Mouse (Mus musculus): ENCODE measurements around the gene Syna. TPM values are rescaled to one million over a fixed set of nuclear protein-coding genes. Genes with fewer than 3 reads are reported as not detected.

Gene Syna
- total RNA-seq, 4 experiments from 2014 or later, result 0.17 to 0.19 TPM; not detected in 2

DNA sequence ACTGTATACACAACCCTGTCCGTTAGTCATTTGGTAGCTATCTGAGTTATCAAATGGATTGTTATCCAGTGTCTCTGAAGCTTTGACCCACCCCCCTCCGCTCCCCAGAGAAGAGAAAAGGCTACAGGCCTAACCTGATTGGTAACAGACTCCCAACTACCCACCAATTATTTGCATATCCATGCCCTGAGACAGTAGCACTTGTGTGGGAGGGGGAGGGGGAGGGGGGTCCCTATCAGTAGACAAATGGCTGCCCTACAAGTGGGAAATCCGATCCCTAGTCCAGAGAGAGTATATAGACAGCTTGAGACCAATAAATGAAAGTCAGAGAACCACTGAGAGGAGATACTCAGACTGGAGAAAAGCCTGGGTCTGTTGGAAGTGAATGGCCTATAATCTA lies 8.1 kb upstream of the Syna start:
- DNase-seq (ENCODE audit: low spot score in 2 of 2), result no peak

DNA sequence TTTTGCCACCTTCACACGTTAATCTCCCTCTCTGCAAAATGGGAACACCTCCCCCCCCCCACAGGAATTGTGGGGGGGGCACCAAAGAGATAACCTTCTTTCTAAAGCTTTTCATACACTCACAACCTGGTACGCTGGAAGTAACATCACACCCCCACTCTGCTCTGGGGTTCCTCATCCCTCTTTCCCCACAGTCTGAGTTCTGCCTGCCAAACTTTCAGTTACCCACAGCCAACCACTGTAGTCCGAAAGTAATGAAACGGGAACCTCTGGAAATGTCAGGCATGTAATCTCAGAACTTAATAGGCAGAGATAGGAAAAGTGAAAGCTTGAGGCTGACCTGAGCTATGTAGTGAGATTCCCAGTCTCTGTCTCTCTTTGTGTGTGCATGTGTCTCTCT lies 7.5 kb upstream of the Syna start:
- DNase-seq (ENCODE audit: low spot score in 2 of 2), result no peak

DNA sequence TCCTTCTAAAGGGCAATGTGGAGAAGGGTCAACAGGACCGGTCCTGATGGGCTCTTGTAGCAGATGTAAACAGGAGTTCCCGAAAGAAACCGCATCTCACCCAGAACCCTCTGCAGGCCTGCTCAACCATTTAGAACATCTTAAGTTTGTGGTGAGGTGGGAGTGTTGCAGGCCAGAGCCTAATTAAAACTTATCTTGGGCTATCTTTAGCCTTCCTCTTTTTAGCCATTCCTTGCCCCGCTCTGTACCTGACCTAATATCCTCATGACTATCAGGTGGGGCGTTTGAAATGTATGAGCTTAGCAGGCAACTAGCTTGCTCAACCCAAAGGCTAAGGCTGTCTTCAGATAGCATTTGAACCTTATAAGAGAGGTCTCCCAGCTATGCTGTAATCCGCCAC lies 5.7 kb upstream of the Syna start:
- no peak for DNase-seq (ENCODE audit: low spot score in 2 of 2)

DNA sequence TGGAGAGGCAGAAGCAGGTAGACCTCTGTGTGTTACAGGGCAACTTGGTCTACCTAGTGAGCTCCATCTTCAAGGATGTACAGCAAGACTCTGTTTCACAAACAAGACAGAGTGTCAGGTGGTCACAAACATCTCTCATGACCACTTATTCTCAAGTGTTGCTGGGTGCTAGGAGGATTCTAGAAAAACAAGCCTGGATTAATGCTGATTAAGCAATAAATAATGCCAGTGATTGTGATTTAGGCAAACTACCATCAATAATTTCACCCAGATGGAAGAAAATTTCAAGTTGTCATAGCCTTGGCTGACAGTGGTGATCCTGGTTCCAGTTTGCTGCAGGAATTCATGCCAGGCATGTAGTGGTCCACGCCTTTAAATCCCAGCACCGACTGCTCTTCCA lies 4.3 kb upstream of the Syna start:
- DNase-seq (ENCODE audit: low spot score in 2 of 2), result no peak

DNA sequence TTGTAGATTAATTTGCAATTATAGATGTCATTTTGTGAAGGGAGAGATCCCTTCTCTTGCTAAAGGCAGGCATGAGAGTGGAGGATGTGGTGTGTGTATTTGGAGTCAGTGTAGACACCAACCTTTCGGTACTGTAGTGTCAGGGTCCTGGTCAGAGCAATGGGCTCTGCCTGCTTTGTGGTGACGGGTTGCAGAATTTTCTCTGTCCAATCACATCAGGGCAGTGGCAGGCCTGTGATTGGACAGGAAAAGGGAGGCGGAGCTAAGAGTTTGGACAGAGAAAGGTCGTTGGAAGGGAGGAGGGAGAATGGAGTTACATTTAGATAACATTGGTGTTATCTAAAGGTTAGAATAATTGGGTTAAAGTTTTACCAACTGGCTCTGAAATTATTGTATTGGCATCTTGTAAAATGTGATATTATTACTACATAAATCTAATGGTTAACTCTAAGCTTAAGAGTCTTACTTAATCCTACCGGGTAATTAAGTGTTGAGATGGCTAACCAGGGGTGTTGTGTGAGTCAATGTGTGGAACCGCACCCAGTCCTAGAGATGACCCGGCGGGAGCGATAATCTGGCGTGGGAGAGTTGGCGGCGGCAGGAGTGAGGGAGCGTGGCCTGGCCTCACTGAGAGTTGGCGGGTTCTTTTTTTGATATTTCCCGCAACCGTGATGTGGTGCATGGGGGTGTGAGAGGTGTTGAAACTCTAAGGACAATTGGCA lies 640 bp upstream of the Syna start:
- DNase-seq (ENCODE audit: low spot score in 2 of 2), result no peak

DNA sequence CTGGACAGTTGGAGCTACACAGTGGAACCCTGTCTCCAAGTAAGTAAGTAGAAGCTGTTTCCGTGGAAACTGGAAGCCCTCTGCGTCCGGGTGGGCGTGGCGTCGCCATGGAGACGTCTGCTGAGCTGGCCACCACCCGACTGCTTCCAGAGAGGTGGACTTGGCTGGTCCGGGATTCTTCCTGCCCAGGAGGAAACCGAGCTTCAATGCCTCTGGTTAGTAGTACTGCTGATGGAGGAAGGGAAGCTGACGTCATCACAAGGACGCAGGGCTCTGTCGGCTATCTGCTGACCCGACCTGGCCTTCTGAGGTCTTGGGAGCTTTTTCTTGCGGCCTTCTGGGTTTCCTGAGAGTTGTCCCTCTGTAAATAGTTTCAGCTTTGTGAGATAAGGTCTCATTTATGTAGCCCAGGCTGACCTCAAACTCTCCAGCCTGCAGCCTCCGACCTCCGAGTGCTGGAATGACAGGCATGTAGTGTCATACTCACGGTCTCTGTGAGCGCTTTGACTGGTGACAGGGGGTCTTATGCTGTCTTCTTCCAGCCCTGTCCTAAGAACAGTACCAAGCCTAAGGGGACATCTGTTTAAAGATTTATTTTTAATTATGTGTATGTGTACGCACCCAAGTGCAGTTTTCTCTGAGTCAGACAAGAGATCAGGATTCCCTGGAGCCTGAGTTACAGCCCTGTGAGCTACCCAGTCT lies 4.4 kb downstream of the Syna start:
- peak; percentile 54 to 83 for DNase-seq (ENCODE audit: low spot score in 2 of 2)

DNA sequence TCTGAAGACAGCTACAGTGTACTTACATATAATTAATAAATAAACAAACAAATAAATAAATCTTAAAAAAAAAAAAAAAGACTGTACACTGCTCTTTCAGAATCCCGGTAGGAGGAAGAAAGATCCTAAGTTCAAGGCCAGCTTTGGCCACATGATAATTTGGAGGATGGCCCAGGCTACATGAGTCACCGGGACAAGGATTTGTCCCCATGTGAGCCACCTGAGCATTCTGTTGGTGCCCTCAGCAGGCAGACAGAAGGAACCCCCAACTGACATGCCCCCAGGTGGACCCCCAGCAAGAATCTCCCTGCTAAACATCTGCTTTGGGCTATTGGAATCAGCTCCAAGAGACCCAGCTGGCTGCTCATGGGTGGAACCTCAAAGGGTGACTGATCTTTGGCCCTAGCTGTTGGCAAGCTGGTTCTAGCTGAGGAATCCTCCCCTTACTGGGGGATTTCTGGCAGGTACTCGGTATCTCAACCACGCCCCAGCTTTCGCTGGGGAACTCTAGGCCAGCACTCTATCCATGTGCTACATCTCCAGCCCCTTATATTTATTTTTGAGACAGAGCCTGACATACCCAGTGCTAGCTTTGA lies 5.9 kb downstream of the Syna start:
- DNase-seq (ENCODE audit: low spot score in 2 of 2), result no peak

DNA sequence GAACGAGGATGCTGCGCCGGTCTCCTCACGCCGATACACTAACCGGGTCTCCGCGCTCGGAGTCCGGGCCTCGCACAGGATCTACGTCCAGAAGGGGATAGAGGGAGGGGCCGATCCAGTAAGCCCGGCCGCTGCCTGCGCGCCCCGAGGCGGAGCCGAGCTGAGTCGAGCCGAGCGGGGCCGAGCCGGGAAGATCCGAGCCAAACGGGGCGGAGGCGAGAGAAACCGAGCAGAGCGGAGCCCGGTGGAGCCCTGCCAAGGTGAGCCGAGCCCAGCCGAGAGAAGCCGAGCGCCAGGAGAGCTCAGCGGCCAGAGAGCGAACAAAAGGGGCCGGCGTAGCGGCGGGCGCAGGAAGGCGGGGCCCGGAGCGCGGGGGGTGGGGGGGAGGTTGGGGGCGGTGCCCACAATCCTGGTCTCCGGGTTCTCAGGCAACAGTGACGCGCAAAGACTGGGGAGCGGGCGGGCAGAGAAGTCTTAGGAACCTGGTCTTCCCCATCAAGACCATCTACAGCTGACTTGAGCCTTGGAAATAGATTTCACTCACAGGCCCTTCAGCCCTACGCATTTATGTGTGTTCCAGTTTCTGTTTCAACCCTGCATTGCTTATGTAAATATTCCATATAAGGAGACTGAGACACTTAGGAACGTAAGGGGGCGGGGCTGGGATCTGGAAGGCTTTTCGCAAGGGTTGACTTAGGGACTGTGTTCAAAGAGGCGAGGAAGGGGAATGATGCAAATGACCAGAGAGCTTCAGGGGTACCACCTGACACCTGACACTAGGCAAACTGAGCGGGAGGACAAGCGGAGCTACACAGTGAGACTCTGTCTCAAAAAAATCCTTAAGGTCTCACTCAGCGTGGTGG lies 7.6 kb downstream of the Syna start, which contains the start of gene Clip2:
Clip2 (minus strand) TSS at position 325 of the 863 bp plus-strand sequence.
- peak; percentile 94 to 97 for DNase-seq (ENCODE audit: low spot score in 2 of 2)

DNA sequence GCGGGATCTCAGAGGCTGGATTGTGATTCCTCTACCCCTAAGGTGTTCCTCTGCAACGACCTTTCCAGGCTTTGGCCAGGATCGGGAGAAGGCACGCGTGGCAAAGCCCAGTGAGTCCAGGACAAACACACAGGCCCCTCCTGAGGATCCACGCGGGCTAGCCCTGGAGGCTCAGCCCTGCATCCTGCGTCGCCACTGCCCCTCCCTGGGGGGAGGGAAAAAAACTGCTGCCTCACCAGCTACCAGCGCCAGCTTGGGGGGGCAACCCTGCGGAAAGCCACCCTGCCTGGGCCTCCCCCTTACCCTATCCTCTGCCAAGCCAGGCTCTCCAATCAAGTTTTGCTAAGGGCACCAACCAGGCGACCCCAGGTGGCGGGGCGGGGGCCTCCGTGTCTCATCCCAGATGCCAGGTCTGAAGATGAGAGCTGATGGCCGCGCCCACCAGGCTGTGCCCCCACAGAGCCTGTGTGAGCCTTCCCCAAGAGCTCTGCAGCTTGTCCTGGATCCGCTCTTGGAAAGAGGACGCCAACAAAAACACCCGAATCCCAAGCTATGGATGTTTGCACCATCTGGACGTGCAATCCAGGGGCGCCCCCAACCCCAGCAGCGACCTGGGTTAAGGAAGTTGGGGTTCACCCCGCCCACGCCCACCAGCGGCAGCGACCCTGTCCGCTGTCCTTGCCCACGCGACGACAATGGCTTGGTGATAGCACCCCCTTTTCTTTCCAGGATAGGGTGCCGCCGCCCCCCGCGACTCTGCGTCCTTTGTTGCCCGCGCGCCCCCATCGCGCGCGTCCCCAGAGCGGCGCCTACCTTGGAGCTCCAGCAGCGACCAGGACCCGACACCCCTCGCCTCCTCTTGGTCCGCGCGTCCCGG lies 8.5 kb downstream of the Syna start:
- DNase-seq (ENCODE audit: low spot score in 2 of 2), result peak; percentile 40 to 62

DNA sequence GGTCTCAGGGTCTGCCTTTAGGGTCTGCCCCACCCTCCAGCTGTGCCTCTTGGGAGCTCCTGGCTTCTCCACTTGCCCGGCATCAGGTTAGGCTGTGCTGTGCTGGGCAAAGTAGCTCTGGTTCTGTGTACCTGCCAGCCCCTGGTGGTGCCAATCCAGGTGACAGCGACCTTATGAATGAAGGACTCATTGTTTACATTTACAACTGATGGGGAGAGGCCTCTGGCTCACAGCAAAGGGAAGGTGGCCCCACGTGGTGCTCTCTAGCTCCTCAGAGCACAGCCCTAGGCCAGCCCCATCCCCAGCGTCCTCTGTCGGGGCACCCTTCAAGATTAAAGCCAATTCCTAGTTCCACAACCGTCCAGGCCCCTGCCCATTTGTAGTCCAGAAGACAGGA lies 9.1 kb downstream of the Syna start:
- DNase-seq (ENCODE audit: low spot score in 2 of 2), result no peak

DNA sequence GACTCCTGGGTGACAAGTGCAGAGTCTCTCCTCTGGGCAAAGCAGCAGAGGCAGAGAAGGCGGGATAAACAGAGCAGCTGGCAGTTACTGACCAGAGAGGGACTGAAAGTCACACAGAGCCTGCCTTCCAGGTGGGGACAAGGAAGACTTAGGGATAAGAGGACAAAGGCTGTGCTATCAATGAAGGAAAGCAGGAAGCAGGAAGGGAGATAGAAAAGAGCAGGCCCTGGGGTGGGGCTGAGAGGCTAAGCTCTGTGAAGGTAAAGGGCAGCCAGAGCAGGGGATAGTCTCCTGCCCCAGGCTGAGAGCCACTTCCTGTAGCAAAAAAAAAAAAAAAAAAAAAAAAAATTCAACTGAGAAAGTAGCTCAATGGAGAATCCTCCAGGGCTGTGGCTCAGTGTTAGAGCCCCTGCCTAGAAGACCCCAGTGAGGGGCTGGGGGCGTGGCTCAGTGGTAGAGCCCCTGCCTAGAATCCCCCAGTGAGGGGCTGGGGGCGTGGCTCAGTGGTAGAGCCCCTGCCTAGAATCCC lies 10.3 kb downstream of the Syna start:
- no peak for DNase-seq (ENCODE audit: low spot score in 2 of 2)

DNA sequence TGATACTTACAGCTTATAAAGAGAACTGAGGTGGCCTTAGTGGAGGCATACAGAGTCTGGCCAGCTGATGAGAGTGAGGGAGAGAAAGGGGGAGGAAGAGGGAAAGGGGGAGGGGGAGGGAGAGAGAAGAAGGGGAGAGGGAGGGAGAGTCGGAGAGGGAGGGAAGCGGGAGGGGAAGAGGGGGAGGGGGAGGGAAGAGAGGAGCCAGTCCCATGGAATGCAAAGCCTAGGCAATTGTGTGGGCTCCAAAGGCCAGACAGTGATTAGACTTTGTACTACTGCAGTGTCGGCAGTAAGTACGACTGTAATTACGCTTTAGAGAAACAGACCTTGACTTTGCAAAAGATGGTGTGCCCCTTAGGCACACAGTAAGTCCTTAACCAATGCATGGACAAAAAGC lies 11.7 kb downstream of the Syna start:
- DNase-seq (ENCODE audit: low spot score in 2 of 2), result no peak

DNA sequence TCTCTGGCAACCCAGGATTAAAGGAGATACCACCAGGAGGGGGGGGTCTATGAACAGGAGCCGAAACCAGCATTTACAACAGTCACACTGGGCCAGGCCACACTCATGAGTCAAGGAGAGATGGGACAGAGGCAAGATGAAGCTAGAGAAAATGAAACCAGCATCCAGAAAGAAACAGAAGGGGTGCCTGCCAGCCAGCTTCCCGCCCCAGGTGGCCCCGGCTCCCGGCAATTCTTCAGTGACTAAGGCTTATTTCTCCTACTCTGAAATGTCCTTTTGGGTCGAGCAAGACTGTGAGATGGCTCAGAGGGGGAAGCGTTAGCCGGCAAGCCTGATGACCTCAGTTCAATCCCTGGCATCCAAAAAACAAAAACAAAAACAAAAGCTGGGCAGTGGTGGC lies 13.2 kb downstream of the Syna start:
- DNase-seq (ENCODE audit: low spot score in 2 of 2), result no peak

DNA sequence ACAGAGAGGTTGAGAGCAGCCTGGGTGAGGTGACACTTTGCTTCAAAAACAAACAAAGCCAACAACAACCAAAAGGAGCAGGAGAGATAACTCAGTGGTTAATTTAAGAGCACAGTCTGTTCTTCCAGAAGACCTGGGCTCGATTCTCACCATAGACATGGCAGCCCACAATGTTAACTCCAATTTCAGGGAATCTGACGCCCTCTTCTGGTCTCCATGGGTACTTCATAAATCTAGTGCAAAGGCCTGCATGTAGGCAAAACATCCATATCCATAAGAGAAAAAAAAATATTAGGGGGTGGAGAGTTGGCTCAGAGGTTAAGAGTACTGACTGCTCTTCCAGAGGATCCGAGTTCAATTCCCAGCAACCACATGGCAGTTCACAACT lies 14.7 kb downstream of the Syna start:
- no peak for DNase-seq (ENCODE audit: low spot score in 2 of 2)

DNA sequence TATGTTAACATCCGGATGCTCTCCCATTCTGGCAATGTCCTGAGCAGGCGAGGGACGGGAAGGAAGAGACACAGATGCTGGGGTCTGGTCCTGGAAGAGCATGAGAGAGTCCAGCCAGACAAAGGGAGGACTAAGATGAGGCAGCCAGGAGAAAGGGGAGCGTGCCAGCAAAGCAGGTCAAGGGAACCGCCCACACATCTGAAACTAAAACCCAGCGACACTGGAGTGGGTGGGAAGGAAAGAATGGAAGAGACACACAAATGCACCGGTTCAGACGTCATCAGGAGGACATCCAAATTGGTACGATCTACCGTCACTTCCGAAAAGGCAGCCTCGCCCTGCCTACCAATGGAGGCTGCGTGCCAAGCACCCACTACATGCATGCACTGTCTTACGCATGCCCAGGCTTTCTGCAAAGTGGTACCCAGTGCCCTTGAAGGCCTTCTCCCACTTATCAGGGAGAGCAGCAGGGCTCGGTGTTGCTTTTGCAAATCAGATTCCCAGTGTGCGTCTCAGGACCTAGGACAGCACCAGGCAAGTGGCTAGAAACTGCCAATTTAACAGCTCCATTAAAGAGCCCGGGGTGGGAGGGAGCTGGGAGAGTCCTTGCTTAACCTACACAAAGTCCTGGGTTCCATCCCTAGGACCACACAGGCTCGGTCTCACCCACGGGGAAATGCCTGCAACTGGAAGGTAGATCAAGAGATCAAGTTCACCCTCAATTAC lies 15.3 kb downstream of the Syna start:
- DNase-seq (ENCODE audit: low spot score in 2 of 2), result peak in 1 of 2 experiments; percentile 70

DNA sequence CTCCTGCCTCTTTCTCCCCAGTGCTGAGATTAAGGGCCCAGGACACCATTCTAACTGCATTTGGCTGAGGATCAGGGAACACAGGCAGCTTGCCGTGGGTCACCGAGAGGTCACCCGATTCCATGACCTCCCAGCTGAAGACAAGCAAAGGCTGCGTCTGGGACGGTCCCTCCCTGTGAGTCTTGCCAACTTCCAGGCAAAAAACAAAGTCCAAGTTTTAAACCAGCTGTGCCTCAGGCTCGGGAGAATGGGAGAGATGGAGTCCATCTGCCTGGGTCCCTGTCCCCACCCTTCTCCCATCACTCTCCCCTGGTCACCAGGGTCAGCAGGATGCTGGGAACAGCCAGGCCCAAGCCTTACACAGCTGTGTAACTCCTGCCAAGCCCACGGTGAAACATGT lies 18.3 kb downstream of the Syna start:
- no peak for DNase-seq (ENCODE audit: low spot score in 2 of 2)

DNA sequence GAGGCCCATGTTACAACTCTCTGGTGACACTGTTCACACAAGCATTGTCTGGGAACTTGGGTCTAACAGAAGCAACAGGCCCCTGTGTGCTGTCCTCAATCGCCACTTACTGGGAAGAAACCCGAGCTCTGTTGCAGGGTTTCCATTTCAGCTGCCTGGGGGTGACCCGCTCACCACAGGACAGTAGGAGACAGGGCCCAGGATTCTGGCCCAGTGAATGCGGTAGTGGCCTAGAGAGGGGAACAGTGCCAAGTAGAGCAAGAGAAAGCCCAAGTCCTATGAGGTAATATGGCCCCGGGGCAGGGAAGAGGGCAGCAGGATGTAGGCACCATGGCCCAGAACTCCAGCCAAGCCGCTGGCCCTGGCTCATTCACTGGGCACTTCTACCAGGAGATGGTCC lies 19.1 kb downstream of the Syna start:
- DNase-seq (ENCODE audit: low spot score in 2 of 2), result no peak

DNA sequence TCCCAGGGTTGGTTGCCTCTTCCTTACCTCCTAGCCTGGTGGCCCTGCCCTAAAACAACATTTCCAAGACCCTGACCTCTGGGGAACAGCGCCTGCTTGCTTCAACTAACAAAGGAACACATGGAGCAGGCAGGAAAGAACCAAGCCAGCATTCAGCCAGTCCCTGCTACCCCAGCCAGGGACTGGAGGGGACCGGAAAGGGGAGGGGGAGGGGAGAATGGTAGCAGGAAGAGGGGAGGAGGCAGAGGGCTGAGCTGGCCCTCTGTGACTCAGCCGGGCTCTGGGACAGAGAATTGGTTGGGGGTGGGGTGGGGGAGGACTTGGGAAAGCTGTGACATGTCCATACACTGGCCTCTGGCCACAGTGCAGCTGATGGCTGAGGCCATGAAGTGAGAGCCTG lies 20.1 kb downstream of the Syna start:
- peak in 1 of 2 experiments; percentile 60 for DNase-seq (ENCODE audit: low spot score in 2 of 2)

DNA sequence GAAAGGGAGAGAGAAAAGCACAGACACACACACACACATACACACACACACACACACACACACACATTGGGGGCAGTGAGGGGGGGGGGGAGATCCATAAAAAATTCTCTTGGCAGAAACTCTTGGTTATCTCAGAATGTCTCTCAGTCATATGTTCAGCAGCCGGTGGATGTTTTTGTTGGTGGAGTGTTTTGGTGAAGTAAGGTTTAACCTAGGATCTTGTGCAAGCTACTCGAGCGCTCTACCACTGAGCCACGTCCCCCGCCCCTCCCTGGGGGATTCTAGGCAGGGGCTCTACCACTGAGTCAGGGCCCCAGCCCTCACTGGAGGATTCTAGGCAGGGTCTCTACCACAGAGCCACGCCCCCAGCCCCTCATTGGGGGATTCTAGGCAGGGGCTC lies 23.9 kb downstream of the Syna start:
- no peak for DNase-seq (ENCODE audit: low spot score in 2 of 2)

DNA sequence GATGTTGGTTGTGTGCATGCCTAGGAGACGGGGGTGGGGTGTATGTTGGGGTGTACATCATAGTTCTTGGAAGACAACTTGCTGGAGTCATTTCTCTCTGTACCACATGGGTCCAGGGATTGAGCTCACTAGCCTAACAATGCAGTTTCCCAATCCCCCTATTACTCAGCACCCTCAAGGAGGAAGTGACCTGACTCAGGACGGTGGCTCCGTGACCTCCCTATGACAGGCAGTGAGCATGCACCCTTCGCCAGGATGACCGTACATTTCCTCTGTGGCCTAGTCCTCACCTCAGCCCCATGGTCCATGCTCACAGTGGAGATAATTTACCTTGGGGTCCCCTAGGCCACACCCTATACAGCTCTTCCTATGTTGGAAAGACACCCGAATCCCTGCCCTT lies 27.6 kb downstream of the Syna start:
- DNase-seq (ENCODE audit: low spot score in 2 of 2), result no peak
